ENCODE assay signal across 1 mouse cellular context in the genomic region with DNA sequence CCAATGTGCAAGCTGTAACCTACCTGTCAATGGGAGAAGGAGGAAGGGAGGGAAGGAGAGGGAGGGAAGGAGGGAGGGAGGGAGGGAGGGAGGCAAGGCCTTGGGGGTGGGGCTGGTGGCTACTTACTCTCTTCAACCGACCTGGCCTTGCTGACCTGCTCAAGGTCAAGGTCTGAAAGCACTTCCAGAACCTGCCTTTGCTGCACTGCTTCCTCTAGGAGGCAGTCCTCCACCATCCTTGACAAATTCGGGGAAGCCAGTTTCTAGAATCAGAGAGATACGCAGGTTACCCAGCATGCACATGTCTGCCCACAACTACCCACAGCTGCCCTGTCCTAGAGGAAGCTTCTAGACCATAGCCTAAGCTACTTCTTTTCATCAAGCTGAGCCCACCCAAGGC.
TF ChIP-seq lines count a peak whose summit lies in the region.

No protein-coding gene starts in this region.

TF ChIP-seq in MEL, 35 proteins besides CTCF, POLR2A, EP300 and RAD21 (continued from another document):
- TF ChIP-seq RCOR1 (IDR thresholded peaks at IDR 0.05; ENCODE audit: low read depth, low read length) (no peak), TCF12 (IDR thresholded peaks at IDR 0.05; ENCODE audit: low read depth, low read length) (no peak)
